Mouse (Mus musculus) myocyte (in vitro differentiated cells): ENCODE data around the gene Ncapg2.

ENCODE experiments used
- CEBPB ChIP-seq: IDR thresholded peaks from 2 replicates; pipeline ENCODE4 v1.6.1; 2011; ENCODE audit warnings: mild to moderate bottlenecking, moderate library complexity; ENCODE audit not compliant: poor library complexity, insufficient read depth, severe bottlenecking
- E2F4 ChIP-seq: IDR thresholded peaks from one replicate; pipeline ENCODE4 v1.6.1; 2011; ENCODE audit warnings: mild to moderate bottlenecking, control low read depth, moderate library complexity; ENCODE audit not compliant: insufficient read depth
- MYOG ChIP-seq, 3 experiments: IDR thresholded peaks; one replicate each; pipeline ENCODE4 v1.6.1; 2011; ENCODE audit warnings: control low read depth in 2 of 3, low read depth in 2 of 3, mild to moderate bottlenecking in 2 of 3; ENCODE audit not compliant: insufficient read length in 2 of 3, control insufficient read depth in 1 of 3, insufficient read depth in 1 of 3
- POLR2A ChIP-seq: IDR thresholded peaks from one replicate; pipeline ENCODE4 v1.6.1; 2011; ENCODE audit warnings: low read depth, mild to moderate bottlenecking, control low read depth, moderate library complexity; ENCODE audit not compliant: insufficient read length
- POLR2AphosphoS2 ChIP-seq: IDR thresholded peaks from one replicate; pipeline ENCODE4 v1.6.1; 2011; ENCODE audit warnings: low read depth, control low read depth; ENCODE audit not compliant: insufficient read length
- REST ChIP-seq: IDR thresholded peaks from one replicate; pipeline ENCODE4 v1.6.1; 2011; ENCODE audit warnings: mild to moderate bottlenecking, control low read depth, moderate library complexity; ENCODE audit not compliant: insufficient read depth, insufficient read length
- TCF12 ChIP-seq: IDR thresholded peaks from one replicate; pipeline ENCODE4 v1.6.1; 2011; ENCODE audit warnings: mild to moderate bottlenecking, control low read depth; ENCODE audit not compliant: poor library complexity, insufficient read depth, severe bottlenecking
- TCF3 ChIP-seq: IDR thresholded peaks from one replicate; pipeline ENCODE4 v1.6.1; 2011; ENCODE audit warnings: low read depth, control low read depth; ENCODE audit not compliant: insufficient read length
- USF1 ChIP-seq: IDR thresholded peaks from one replicate; pipeline ENCODE4 v1.6.1; 2011; ENCODE audit warnings: low read depth, mild to moderate bottlenecking, control low read depth, moderate library complexity

- no peak for TF ChIP-seq POLR2AphosphoS2
- no peak for TF ChIP-seq TCF3
- no peak for TF ChIP-seq POLR2A
- no peak for TF ChIP-seq E2F4
- TF ChIP-seq TCF12 = no peak
- no peak for TF ChIP-seq USF1
- no peak for TF ChIP-seq MYOG (IDR thresholded peaks at IDR 0.05; ENCODE audit: control insufficient read depth in 1 of 3, insufficient read depth in 1 of 3, insufficient read length in 2 of 3, low read depth in 2 of 3)
- no peak for TF ChIP-seq CEBPB
- TF ChIP-seq REST = no peak
Observed at GRCm38 (mm10) chr12:116469096-116469495, 63.9 kb downstream of the Ncapg2 start.
